Mouse (Mus musculus) cortical plate, adult 2 months (tissue): ENCODE measurements around the gene Olfr898.

Source experiments
- CTCF ChIP-seq: fragments of 200-500 bp; IDR thresholded peaks from 2 replicates; pipeline ENCODE4 v1.5.1; 2011; ENCODE audit warnings: mild to moderate bottlenecking, control low read depth, low read length; ENCODE audit not compliant: insufficient read depth; ENCODE audit errors: extremely low read depth
- POLR2A ChIP-seq: fragments of 200-500 bp; IDR thresholded peaks from 2 replicates; pipeline ENCODE4 v1.6.1; 2011; ENCODE audit warnings: mild to moderate bottlenecking, low read length, control low read depth; ENCODE audit not compliant: insufficient read depth; ENCODE audit errors: extremely low read depth

- TF ChIP-seq CTCF (no peak), POLR2A (no peak)
Measured at GRCm38 (mm10) chr9:38376786-38377185, 28.6 kb downstream of the Olfr898 start, which contains the start of gene Olfr251.
